Mouse (Mus musculus) kidney, adult 2 months (tissue): ENCODE data around the gene Sowahb.

Source experiments
- CTCF ChIP-seq: fragments of 200-500 bp; conservative IDR thresholded peaks from 2 replicates; pipeline ENCODE4 v1.5.1; 2011; ENCODE audit warnings: low read depth, mild to moderate bottlenecking, control low read depth, low read length, moderate library complexity, mixed read lengths; ENCODE audit not compliant: insufficient read depth, insufficient read length
- POLR2A ChIP-seq: fragments of 200-500 bp; IDR thresholded peaks from one replicate; pipeline ENCODE4 v1.6.1; 2011; ENCODE audit warnings: low read depth, low read length, control low read depth

- TF ChIP-seq CTCF (no peak), POLR2A (no peak)
Measured at GRCm38 (mm10) chr5:93040095-93040494, 4.7 kb downstream of the Sowahb start.
